21 mouse cellular contexts compared by ENCODE assay signal in genomic region chr2:24553962-24554361, GRCm38 (mm10).
A peak's percentile ranks its signal among the peaks of the same experiment; 100 is the strongest.
DNase-seq lines count a peak whose midpoint lies in the region; ATAC-seq and TF ChIP-seq lines count a peak whose summit lies in the region.
"Had no signal": no experiment of that assay in that cellular context is flagged by ENCODE, and none has a peak within 500 bp of the region (broad histone marks: within the 10 kb centered on the region; RNA-seq: fewer than 3 reads in every experiment).

No protein-coding gene starts in this region.

- intact Hi-C loops in left cerebral cortex, postnatal 14 days (cut with DNase I): no loop called here

- 4% methylated on average over 7 of the region's 7 CpGs for WGBS in kidney, embryonic 14.5 days
- 11% methylated on average over 7 of the region's 7 CpGs for WGBS in stomach, postnatal 0 days
- 13% methylated on average over 7 of the region's 7 CpGs for WGBS in limb, embryonic 10.5 days

- peaks cover 10% of the 10 kb centered on the region for H3K4me1 ChIP-seq in kidney, embryonic 14.5 days (ENCODE audit: control insufficient read depth, insufficient read depth, low read length)
- no peaks in the 10 kb centered on the region for H3K4me1 ChIP-seq in stomach, postnatal 0 days (replicated peaks; ENCODE audit: control insufficient read depth, insufficient read depth)
- H3K4me1 ChIP-seq in limb, embryonic 10.5 days: peaks cover 7% of the 10 kb centered on the region
- H3K4me1 ChIP-seq: forebrain, embryonic 15.5 days; hindbrain, embryonic 12.5 days; limb, embryonic 15.5 days; liver, embryonic 15.5 days had no signal

- no peak overlapping the region for H3K27ac ChIP-seq in kidney, embryonic 14.5 days (ENCODE audit: low read depth, low read length)
- H3K27ac ChIP-seq in stomach, postnatal 0 days (replicated peaks): no peak overlapping the region
- no peak overlapping the region for H3K27ac ChIP-seq in limb, embryonic 10.5 days
- H3K27ac ChIP-seq: forebrain, embryonic 15.5 days; heart, adult 2 months; hindbrain, embryonic 12.5 days; limb, embryonic 15.5 days; liver, embryonic 15.5 days; midbrain, embryonic 13.5 days had no signal

- TF ChIP-seq EP300 in stomach, postnatal 0 days (optimal IDR thresholded peaks at IDR 0.05): no peak

- no peaks in the 10 kb centered on the region for H3K27me3 ChIP-seq in kidney, embryonic 14.5 days (ENCODE audit: control insufficient read depth, insufficient read depth, low read length)
- no peaks in the 10 kb centered on the region for H3K27me3 ChIP-seq in stomach, postnatal 0 days (ENCODE audit: control insufficient read depth, insufficient read depth, low read length)
- H3K27me3 ChIP-seq in limb, embryonic 10.5 days (ENCODE audit: low read depth, poor library complexity, severe bottlenecking): no peaks in the 10 kb centered on the region
- H3K27me3 ChIP-seq: forebrain, embryonic 15.5 days; hindbrain, embryonic 12.5 days; limb, embryonic 15.5 days; liver, embryonic 15.5 days; midbrain, embryonic 13.5 days had no signal

- peak; percentile 95 for ATAC-seq in kidney, embryonic 14.5 days (ENCODE audit: low FRiP score, low TSS enrichment)
- no peak for ATAC-seq in stomach, postnatal 0 days (ENCODE audit: low FRiP score, low TSS enrichment)
- ATAC-seq: forebrain, embryonic 15.5 days; midbrain, embryonic 13.5 days had no signal

- no peak for DNase-seq in kidney, postnatal 25 days
- DNase-seq in embryo, embryonic 10 days (ENCODE audit: low spot score): peak; percentile 54
- peak; percentile 29 for DNase-seq in embryo, embryonic 9.5 days (ENCODE audit: extremely low spot score)
- peak; percentile 7 for DNase-seq in lung, postnatal 10 days
- DNase-seq in left cerebral cortex, postnatal 14 days (ENCODE audit: low spot score in 2 of 2): no peak
- DNase-seq in stomach, postnatal 0 days (ENCODE audit: low spot score): no peak
- no peak for DNase-seq in limb, embryonic 10.5 days (ENCODE audit: low spot score)
- DNase-seq: B cell, adult 2 months; cerebellum, adult 18-20 months; cerebellum, postnatal 25 days; gastrocnemius, postnatal 14 days; heart, adult 2 months; heart, postnatal 14 days; right cerebral cortex, adult 18-20 months; thymus, postnatal 36 days had no signal

- H3K9ac ChIP-seq in kidney, embryonic 14.5 days (ENCODE audit: low read depth, low read length): no peak overlapping the region
- H3K9ac ChIP-seq in stomach, postnatal 0 days (ENCODE audit: low read length): no peak overlapping the region
- H3K9ac ChIP-seq: forebrain, embryonic 15.5 days; hindbrain, embryonic 12.5 days; limb, embryonic 15.5 days; liver, embryonic 15.5 days; midbrain, embryonic 13.5 days had no signal

- H3K36me3 ChIP-seq in kidney, embryonic 14.5 days (ENCODE audit: control insufficient read depth, insufficient read depth, low read length): no peaks in the 10 kb centered on the region
- H3K36me3 ChIP-seq in stomach, postnatal 0 days (ENCODE audit: control insufficient read depth, insufficient read depth, low read length): no peaks in the 10 kb centered on the region
- H3K36me3 ChIP-seq in limb, embryonic 10.5 days: no peaks in the 10 kb centered on the region
- H3K36me3 ChIP-seq: forebrain, embryonic 15.5 days; hindbrain, embryonic 12.5 days; limb, embryonic 15.5 days; liver, embryonic 15.5 days; midbrain, embryonic 13.5 days had no signal

- no peaks in the 10 kb centered on the region for H3K9me3 ChIP-seq in kidney, embryonic 14.5 days (ENCODE audit: control insufficient read depth, low read length)
- no peaks in the 10 kb centered on the region for H3K9me3 ChIP-seq in stomach, postnatal 0 days (ENCODE audit: control insufficient read depth, low read length)
- H3K9me3 ChIP-seq in limb, embryonic 10.5 days (replicated peaks): no peaks in the 10 kb centered on the region
- H3K9me3 ChIP-seq: forebrain, embryonic 15.5 days; hindbrain, embryonic 12.5 days; limb, embryonic 15.5 days; liver, embryonic 15.5 days; midbrain, embryonic 13.5 days had no signal

- H3K4me3 ChIP-seq in kidney, embryonic 14.5 days (ENCODE audit: low read length): no peak overlapping the region
- no peak overlapping the region for H3K4me3 ChIP-seq in stomach, postnatal 0 days (ENCODE audit: low read depth, low read length)
- no peak overlapping the region for H3K4me3 ChIP-seq in limb, embryonic 10.5 days
- H3K4me3 ChIP-seq: forebrain, embryonic 15.5 days; heart, adult 2 months; hindbrain, embryonic 12.5 days; limb, embryonic 15.5 days; liver, embryonic 15.5 days; midbrain, embryonic 13.5 days had no signal

- no peak for TF ChIP-seq CTCF in stomach, postnatal 0 days (IDR thresholded peaks at IDR 0.05; ENCODE audit: low read depth)

- H3K4me2 ChIP-seq in kidney, embryonic 14.5 days (replicated peaks; ENCODE audit: low read depth, low read length): no peak overlapping the region
- no peak overlapping the region for H3K4me2 ChIP-seq in stomach, postnatal 0 days (replicated peaks; ENCODE audit: low read depth)
- H3K4me2 ChIP-seq: forebrain, embryonic 15.5 days; hindbrain, embryonic 12.5 days; limb, embryonic 15.5 days; liver, embryonic 15.5 days; midbrain, embryonic 13.5 days had no signal

Comparison
In these comparisons a context has a peak if more than half of its experiments do, and no peak if none do; other contexts are left out.
1. DNase-seq: peak in embryo, embryonic 10 days (single experiment), embryo, embryonic 9.5 days (single experiment) and lung, postnatal 10 days (single experiment); none in kidney, postnatal 25 days (0 of 2), left cerebral cortex, postnatal 14 days (0 of 2), stomach, postnatal 0 days (single experiment) and limb, embryonic 10.5 days (single experiment).